Mouse (Mus musculus): Measurements from ENCODE around the gene Baz2a. TPM values are rescaled to one million over a fixed set of nuclear protein-coding genes. Genes with fewer than 3 reads are reported as not detected.
A peak's percentile ranks its signal among the peaks of the same experiment; 100 is the strongest.
"Not testable (repeated sequence)": the region's sequence is repeated elsewhere in the genome, so short reads cannot be mapped to it uniquely, and the experiment has no call there.

The Baz2a gene
- polyA plus RNA-seq, 1 experiment from 2014 or later, result 7.4 TPM

DNA sequence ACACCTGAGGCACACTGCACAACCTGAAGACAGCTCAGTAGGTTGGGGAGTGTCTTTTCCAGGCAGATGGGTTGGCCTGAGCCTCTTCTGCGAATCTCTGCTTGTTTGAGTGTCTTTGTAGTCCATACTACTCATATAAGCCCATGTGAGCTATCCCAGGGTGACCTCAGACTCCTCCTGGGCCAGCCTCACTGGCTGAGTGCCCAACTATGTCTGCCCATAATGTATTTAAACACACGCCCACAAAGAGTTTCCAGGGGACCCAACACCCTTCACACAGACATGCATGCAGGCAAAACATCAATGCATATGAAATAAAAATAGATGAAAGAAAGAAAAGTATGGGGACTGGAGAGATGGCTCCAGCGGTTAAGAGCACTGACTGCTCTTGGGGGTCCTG lies 62.6 kb downstream of the Baz2a start:
- Histone ChIP-seq H3K9ac (replicated peaks) (no peak overlapping the region), H3K4me1 (0 out of 2 replicates have a peak, but pooled peaks cover 5% of the 10 kb centered on the region), H3K27ac (replicated peaks) (no peak overlapping the region), H3K36me3 (no peaks in the 10 kb centered on the region), H3K4me2 (no peak overlapping the region), H3K9me3 (replicated peaks) (no peaks in the 10 kb centered on the region), H3K4me3 (replicated peaks) (no peak overlapping the region), H3K27me3 (replicated peaks) (no peaks in the 10 kb centered on the region)
- WGBS, result 79% methylated on average over 3 of the region's 3 CpGs
- ATAC-seq (ENCODE audit: low FRiP score), result no peak

GRCm38 (mm10) chr10:128165726-128166125 lies 74.3 kb downstream of the Baz2a start:
- not testable (repeated sequence) for H3K36me3 ChIP-seq; H3K27me3 ChIP-seq (replicated peaks); H3K4me2 ChIP-seq; ATAC-seq (ENCODE audit: low FRiP score); H3K9ac ChIP-seq (replicated peaks); H3K4me3 ChIP-seq (replicated peaks); H3K27ac ChIP-seq (replicated peaks); H3K9me3 ChIP-seq (replicated peaks); H3K4me1 ChIP-seq
- 93% methylated on average over 3 of the region's 3 CpGs for WGBS

DNA sequence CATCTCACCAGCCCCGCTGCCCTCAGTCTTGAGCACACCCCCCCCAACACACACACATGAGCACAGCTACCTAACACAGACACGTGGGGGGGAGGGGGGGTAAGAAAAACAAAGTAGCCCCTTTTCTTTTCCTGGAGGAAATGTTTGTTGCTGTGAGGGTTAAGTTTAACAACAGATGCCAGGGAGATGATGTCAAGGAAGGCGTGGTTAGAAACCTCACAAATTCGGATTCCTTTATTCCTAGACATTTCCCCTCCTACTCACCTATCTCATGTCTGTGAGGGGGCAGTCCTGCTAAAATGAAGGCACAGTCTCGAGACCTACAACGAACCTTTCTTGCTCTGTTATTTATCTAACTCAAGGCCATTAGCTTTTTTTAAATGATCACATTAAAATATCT lies 75.7 kb downstream of the Baz2a start:
- H3K4me2 ChIP-seq, result no peak overlapping the region
- H3K27me3 ChIP-seq (replicated peaks), result no peaks in the 10 kb centered on the region
- H3K36me3 ChIP-seq, result no peaks in the 10 kb centered on the region
- no peak overlapping the region for H3K9ac ChIP-seq (replicated peaks)
- H3K9me3 ChIP-seq (replicated peaks), result no peaks in the 10 kb centered on the region
- no peak overlapping the region for H3K27ac ChIP-seq (replicated peaks)
- ATAC-seq (ENCODE audit: low FRiP score), result no peak
- no peak overlapping the region for H3K4me3 ChIP-seq (replicated peaks)
- H3K4me1 ChIP-seq, result no peaks in the 10 kb centered on the region
- WGBS, result 61% methylated on average over 6 of the region's 6 CpGs

- 95% methylated on average over 10 of the region's 10 CpGs for WGBS
- not testable (repeated sequence) for ATAC-seq (ENCODE audit: low FRiP score)
These were observed 80.0 kb downstream of the Baz2a start for GRCm38 (mm10) chr10:128171348-128171747.

DNA sequence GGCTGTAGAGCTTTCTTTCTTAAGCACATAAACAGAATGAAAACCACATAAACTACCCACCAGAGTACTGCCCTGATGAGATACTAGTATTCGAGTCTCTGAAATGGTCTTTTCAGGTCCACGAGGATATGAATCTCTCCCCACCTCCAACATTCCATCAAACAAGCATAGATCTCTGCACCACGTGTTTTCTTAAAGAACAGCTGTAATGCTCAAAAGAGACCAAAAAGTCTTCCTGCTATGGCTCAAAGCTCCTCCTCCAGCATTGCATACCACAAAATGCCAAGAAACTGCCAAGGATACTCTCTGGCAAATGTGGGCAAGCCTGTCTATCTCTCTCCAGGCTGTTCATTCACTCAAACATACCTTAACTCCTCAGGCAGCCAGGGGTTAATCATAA lies 83.9 kb downstream of the Baz2a start:
- H3K4me3 ChIP-seq (replicated peaks), result peak overlapping the region; percentile 49
- H3K4me1 ChIP-seq, result peaks cover 11% of the 10 kb centered on the region
- peak overlapping the region; percentile 79 for H3K4me2 ChIP-seq
- H3K9ac ChIP-seq (replicated peaks), result peak overlapping the region; percentile 57; the same call in 1 of the 2 replicates
- ATAC-seq (ENCODE audit: low FRiP score), result no peak
- WGBS, result 17% methylated on average over 3 of the region's 3 CpGs
- no peaks in the 10 kb centered on the region for H3K27me3 ChIP-seq (replicated peaks)
- H3K27ac ChIP-seq (replicated peaks), result no peak overlapping the region
- H3K9me3 ChIP-seq (replicated peaks), result no peaks in the 10 kb centered on the region
- H3K36me3 ChIP-seq, result no peaks in the 10 kb centered on the region

More at GRCm38 (mm10) chr10:128171348-128171747, 80.0 kb downstream of the Baz2a start:
- H3K27me3 ChIP-seq (replicated peaks); H3K9me3 ChIP-seq (replicated peaks); H3K4me3 ChIP-seq (replicated peaks); H3K27ac ChIP-seq (replicated peaks); H3K36me3 ChIP-seq; H3K9ac ChIP-seq (replicated peaks); H3K4me2 ChIP-seq: not testable (repeated sequence)
- H3K4me1 ChIP-seq, result peaks cover 11% of the 10 kb centered on the region

GRCm38 (mm10) chr10:128175996-128176755 lies 84.8 kb downstream of the Baz2a start:
- Histone ChIP-seq H3K4me1 (peaks cover 11% of the 10 kb centered on the region), H3K4me2 (peak overlapping the region; percentile 79), H3K36me3 (no peaks in the 10 kb centered on the region), H3K4me3 (replicated peaks) (peak overlapping the region; percentile 49), H3K27ac (replicated peaks) (peak overlapping the region; percentile 78), H3K9me3 (replicated peaks) (no peaks in the 10 kb centered on the region), H3K27me3 (replicated peaks) (no peaks in the 10 kb centered on the region), H3K9ac (replicated peaks) (peak overlapping the region; percentile 57)
- WGBS, result under 1% methylated on average over 17 of the region's 17 CpGs
- peak; percentile 87 for ATAC-seq (ENCODE audit: low FRiP score)

DNA sequence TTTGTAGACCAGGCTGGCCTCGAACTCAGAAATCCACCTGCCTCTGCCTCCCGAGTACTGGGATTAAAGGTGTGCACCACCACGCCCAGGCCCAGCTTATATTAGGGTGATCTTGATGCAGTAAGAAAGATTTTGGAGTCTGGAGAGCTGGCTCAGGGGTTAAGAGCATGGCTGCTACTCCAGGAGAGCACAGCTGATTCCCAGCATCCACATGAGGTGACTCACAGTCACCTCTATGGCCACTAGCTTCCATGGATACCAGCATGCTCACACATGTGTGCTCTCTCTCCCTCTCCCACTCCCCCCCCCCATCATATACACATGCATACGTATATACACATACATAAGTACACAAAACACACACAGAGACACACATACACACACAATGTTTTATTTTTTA lies 85.9 kb downstream of the Baz2a start:
- H3K4me1 ChIP-seq, result peaks cover 11% of the 10 kb centered on the region
- 90% methylated on average over 4 of the region's 4 CpGs for WGBS
- no peak overlapping the region for H3K4me3 ChIP-seq (replicated peaks)
- no peaks in the 10 kb centered on the region for H3K9me3 ChIP-seq (replicated peaks)
- no peaks in the 10 kb centered on the region for H3K27me3 ChIP-seq (replicated peaks)
- no peak overlapping the region for H3K4me2 ChIP-seq
- H3K36me3 ChIP-seq, result no peaks in the 10 kb centered on the region
- ATAC-seq (ENCODE audit: low FRiP score), result no peak
- H3K27ac ChIP-seq (replicated peaks), result no peak overlapping the region
- H3K9ac ChIP-seq (replicated peaks), result no peak overlapping the region

MicroRNAs encoded within 50 kb of the gene (microRNA counts, 519-probe panel; counts per million panel counts)
- microRNA mmu-miR-677, result not detected

Small RNA genes within 50 kb of the gene (microRNA-seq; reads per million reads assigned to microRNA genes)
- 10.4 reads per million, percentile 26 among the genes with 10 or more reads in this experiment for gene Mir677

Other genes with a start within 250 kb of the Baz2a start
- gene Rdh19, start 241.6 kb upstream of the Baz2a start, polyA plus RNA-seq (2015; fragmentation: Nextera tagmentation; extraction: Ambion mirVana), result not detected in 2 replicates
- not detected in 2 replicates for gene Rdh16f2, start 225.1 kb upstream of the Baz2a start, polyA plus RNA-seq (2015; fragmentation: Nextera tagmentation; extraction: Ambion mirVana)
- gene Rdh7, start 202.8 kb upstream of the Baz2a start, polyA plus RNA-seq (2015; fragmentation: Nextera tagmentation; extraction: Ambion mirVana), result not detected in 2 replicates
- gene Sdr9c7, start 193.1 kb upstream of the Baz2a start, polyA plus RNA-seq (2015; fragmentation: Nextera tagmentation; extraction: Ambion mirVana), result 0.06 TPM in 1 of 2 replicates, not detected in the other
- gene Hsd17b6, start 84.0 kb upstream of the Baz2a start, polyA plus RNA-seq (2015; fragmentation: Nextera tagmentation; extraction: Ambion mirVana), result not detected in 2 replicates
- gene Prim1, start 76.4 kb upstream of the Baz2a start, polyA plus RNA-seq (2015; fragmentation: Nextera tagmentation; extraction: Ambion mirVana), result 33.7 and 45.5 TPM in 2 replicates
- gene Naca, start 56.0 kb upstream of the Baz2a start, polyA plus RNA-seq (2015; fragmentation: Nextera tagmentation; extraction: Ambion mirVana), result 484 and 547 TPM in 2 replicates
- gene Ptges3, start 32.6 kb upstream of the Baz2a start, polyA plus RNA-seq (2015; fragmentation: Nextera tagmentation; extraction: Ambion mirVana), result 394 and 409 TPM in 2 replicates
- 2,338 and 2,396 TPM in 2 replicates for gene Atp5b, start 8.3 kb upstream of the Baz2a start, polyA plus RNA-seq (2015; fragmentation: Nextera tagmentation; extraction: Ambion mirVana)
- gene Rbms2, start 88.7 kb downstream of the Baz2a start, polyA plus RNA-seq (2015; fragmentation: Nextera tagmentation; extraction: Ambion mirVana), result 6.5 and 12.7 TPM in 2 replicates
- 2.4 and 2.8 TPM in 2 replicates for gene Gls2, start 102.9 kb downstream of the Baz2a start, polyA plus RNA-seq (2015; fragmentation: Nextera tagmentation; extraction: Ambion mirVana)
- 25.5 and 25.9 TPM in 2 replicates for gene Spryd4, start 120.2 kb downstream of the Baz2a start, polyA plus RNA-seq (2015; fragmentation: Nextera tagmentation; extraction: Ambion mirVana)
- not detected in 2 replicates for gene Mip, start 134.3 kb downstream of the Baz2a start, polyA plus RNA-seq (2015; fragmentation: Nextera tagmentation; extraction: Ambion mirVana)
- gene Timeless, start 140.5 kb downstream of the Baz2a start, polyA plus RNA-seq (2015; fragmentation: Nextera tagmentation; extraction: Ambion mirVana), result 20.0 and 25.1 TPM in 2 replicates
- gene Apon, start 162.5 kb downstream of the Baz2a start, polyA plus RNA-seq (2015; fragmentation: Nextera tagmentation; extraction: Ambion mirVana), result not detected in 2 replicates
- 0.19 TPM in 1 of 2 replicates, not detected in the other for gene Apof, start 177.1 kb downstream of the Baz2a start, polyA plus RNA-seq (2015; fragmentation: Nextera tagmentation; extraction: Ambion mirVana)
- gene Stat2, start 179.0 kb downstream of the Baz2a start, polyA plus RNA-seq (2015; fragmentation: Nextera tagmentation; extraction: Ambion mirVana), result 18.9 and 24.5 TPM in 2 replicates
- 0.32 and 0.37 TPM in 2 replicates for gene Il23a, start 207.2 kb downstream of the Baz2a start, polyA plus RNA-seq (2015; fragmentation: Nextera tagmentation; extraction: Ambion mirVana)
- 17.4 and 20.7 TPM in 2 replicates for gene Pan2, start 211.8 kb downstream of the Baz2a start, polyA plus RNA-seq (2015; fragmentation: Nextera tagmentation; extraction: Ambion mirVana)
- gene Cnpy2, start 230.9 kb downstream of the Baz2a start, polyA plus RNA-seq (2015; fragmentation: Nextera tagmentation; extraction: Ambion mirVana), result 201 and 221 TPM in 2 replicates
- 268 and 273 TPM in 2 replicates for gene Cs, start 246.2 kb downstream of the Baz2a start, polyA plus RNA-seq (2015; fragmentation: Nextera tagmentation; extraction: Ambion mirVana)

Measured in neural tube, embryonic 15.5 days (tissue).